Mouse (Mus musculus): ENCODE results near the gene Tmc3. TPM values are rescaled to one million over a fixed set of nuclear protein-coding genes. Genes with fewer than 3 reads are reported as not detected.

The Tmc3 gene
- total and polyA plus RNA-seq, 3 experiments = not detected

GRCm38 (mm10) chr7:83598997-83599912 lies 14.5 kb downstream of the Tmc3 start:
- no peak for TF ChIP-seq SMC3 (IDR thresholded peaks at IDR 0.05; ENCODE audit: low read depth, low read length)
- TF ChIP-seq CHD1 (IDR thresholded peaks at IDR 0.05; ENCODE audit: low read depth, low read length) = no peak
- no peak for TF ChIP-seq HCFC1 (IDR thresholded peaks at IDR 0.05; ENCODE audit: low read depth, low read length)
- TF ChIP-seq MEF2A (IDR thresholded peaks at IDR 0.05; ENCODE audit: extremely low read depth, insufficient replicate concordance, low read depth, low read length, poor library complexity, severe bottlenecking) = no peak
- TF ChIP-seq JUND (IDR thresholded peaks at IDR 0.05; ENCODE audit: low read depth, low read length) = no peak
- no peak for TF ChIP-seq TBP (IDR thresholded peaks at IDR 0.05; ENCODE audit: low read depth, low read length)
- TF ChIP-seq UBTF (IDR thresholded peaks at IDR 0.05; ENCODE audit: borderline replicate concordance, insufficient read depth, low read depth, low read length) = no peak
- TF ChIP-seq BHLHE40 (IDR thresholded peaks at IDR 0.05; ENCODE audit: borderline replicate concordance, low read depth, low read length) = no peak
- no peak for TF ChIP-seq EP300 (IDR thresholded peaks at IDR 0.05; ENCODE audit: low read depth in 1 of 2, low read length in 2 of 2)
- Histone ChIP-seq H3K4me3 (ENCODE audit: control insufficient read depth in 1 of 2, insufficient read depth in 1 of 2, low read depth in 2 of 2, low read length in 2 of 2) (no peak overlapping the region), H3K4me1 (ENCODE audit: control insufficient read depth in 1 of 2, insufficient read depth in 2 of 2, low read length in 2 of 2) (no peaks in the 10 kb centered on the region; a peak in 1 of 4 replicates), H3K9me3 (replicated peaks; ENCODE audit: insufficient read depth, low read length) (no peaks in the 10 kb centered on the region), H3K9ac (ENCODE audit: control insufficient read depth, low read depth, low read length, poor library complexity, severe bottlenecking) (no peak overlapping the region), H3K27me3 (ENCODE audit: control insufficient read depth in 1 of 2, insufficient read depth in 2 of 2, low read length in 2 of 2) (no peaks in the 10 kb centered on the region), H3K36me3 (ENCODE audit: control insufficient read depth in 1 of 2, insufficient read depth in 2 of 2, low read length in 2 of 2) (no peaks in the 10 kb centered on the region), H3K79me2 (ENCODE audit: control insufficient read depth, insufficient read depth, low read length, poor library complexity) (no peaks in the 10 kb centered on the region), H3K27ac (ENCODE audit: control insufficient read depth, low read depth, low read length) (no peak overlapping the region)
- DNase-seq (ENCODE audit: low read depth, low spot score) = no peak

GRCm38 (mm10) chr7:83599913-83600286 lies 15.2 kb downstream of the Tmc3 start:
- no peaks in the 10 kb centered on the region for H3K79me2 ChIP-seq (ENCODE audit: control insufficient read depth, insufficient read depth, low read length, poor library complexity)
- H3K9ac ChIP-seq (ENCODE audit: control insufficient read depth, low read depth, low read length, poor library complexity, severe bottlenecking) = no peak overlapping the region
- no peak overlapping the region for H3K4me3 ChIP-seq (ENCODE audit: control insufficient read depth in 1 of 2, insufficient read depth in 1 of 2, low read depth in 2 of 2, low read length in 2 of 2)
- no peak for TF ChIP-seq KAT2A (conservative IDR thresholded peaks at IDR 0.05; ENCODE audit: low read depth, low read length)
- TF ChIP-seq SMC3 (IDR thresholded peaks at IDR 0.05; ENCODE audit: low read depth, low read length) = peak; percentile 52
- no peak for TF ChIP-seq JUND (IDR thresholded peaks at IDR 0.05; ENCODE audit: low read depth, low read length)
- no peak for TF ChIP-seq POLR2AphosphoS2 (IDR thresholded peaks at IDR 0.05; ENCODE audit: low read length)
- TF ChIP-seq NRF1 (IDR thresholded peaks at IDR 0.05; ENCODE audit: insufficient read depth, low read depth, low read length, poor library complexity, severe bottlenecking) = no peak
- no peak for TF ChIP-seq MAFK (IDR thresholded peaks at IDR 0.05; ENCODE audit: borderline replicate concordance, low read depth, low read length)
- TF ChIP-seq MEF2A (IDR thresholded peaks at IDR 0.05; ENCODE audit: extremely low read depth, insufficient replicate concordance, low read depth, low read length, poor library complexity, severe bottlenecking) = no peak
- TF ChIP-seq E2F4 (IDR thresholded peaks at IDR 0.05; ENCODE audit: borderline replicate concordance, low read depth, low read length) = no peak
- no peak for TF ChIP-seq NELFE (IDR thresholded peaks at IDR 0.05; ENCODE audit: low read depth, low read length)
- TF ChIP-seq CTCF (IDR thresholded peaks at IDR 0.05 in 2 of 3, conservative IDR thresholded peaks at IDR 0.05 in 1 of 3; ENCODE audit: control insufficient read depth in 1 of 3, insufficient read depth in 1 of 3, low read depth in 2 of 3, low read length in 3 of 3, poor library complexity in 1 of 3, severe bottlenecking in 1 of 3) = peak; percentile 45 to 71 (median 54); a peak in 5 of 6 replicates
- TF ChIP-seq RAD21 (IDR thresholded peaks at IDR 0.05; ENCODE audit: low read depth, low read length) = peak; percentile 45
- no peak for TF ChIP-seq USF1 (IDR thresholded peaks at IDR 0.05; ENCODE audit: low read depth, low read length)
- TF ChIP-seq MYB (IDR thresholded peaks at IDR 0.05; ENCODE audit: low read depth, low read length) = no peak
- no peaks in the 10 kb centered on the region for H3K36me3 ChIP-seq (ENCODE audit: control insufficient read depth in 1 of 2, insufficient read depth in 2 of 2, low read length in 2 of 2)
- no peak overlapping the region for H3K27ac ChIP-seq (ENCODE audit: control insufficient read depth, low read depth, low read length)
- H3K4me1 ChIP-seq (ENCODE audit: control insufficient read depth in 1 of 2, insufficient read depth in 2 of 2, low read length in 2 of 2) = no peaks in the 10 kb centered on the region; a peak in 1 of 4 replicates
- DNase-seq (ENCODE audit: low read depth, low spot score) = peak; percentile 30
- H3K27me3 ChIP-seq (ENCODE audit: control insufficient read depth in 1 of 2, insufficient read depth in 2 of 2, low read length in 2 of 2) = no peaks in the 10 kb centered on the region
- H3K9me3 ChIP-seq (replicated peaks; ENCODE audit: insufficient read depth, low read length) = no peaks in the 10 kb centered on the region

All from MEL (cell line).